Mouse (Mus musculus) left cerebral cortex, adult 9 months (tissue): Measurements from ENCODE around the gene Shc1.
A peak's percentile ranks its signal among the peaks of the same experiment; 100 is the strongest.

ENCODE experiments used
- DNase-seq, 2 experiments: peaks; one replicate each; pipeline ENCODE4 v3.0.0; 2022; ENCODE audit warnings: low spot score in 2 of 2

Gene Shc1

GRCm38 (mm10) chr3:89418170-89418860, at the start of gene Shc1, which contains the start of gene Cks1b:
TSS of gene Shc1 (plus strand) at chr3:89418443.
TSS of gene Cks1b (minus strand) at chr3:89418383.
- DNase-seq: peak; percentile 97

GRCm38 (mm10) chr3:89373581-89374231, 44.5 kb upstream of the Shc1 start:
- no peak for DNase-seq

GRCm38 (mm10) chr3:89377831-89378230, 40.4 kb upstream of the Shc1 start:
- DNase-seq: no peak

GRCm38 (mm10) chr3:89378394-89379067, 39.7 kb upstream of the Shc1 start:
- DNase-seq: peak in 1 of 2 experiments; percentile 67

GRCm38 (mm10) chr3:89379388-89380131, 38.7 kb upstream of the Shc1 start:
- DNase-seq: no peak

- no peak for DNase-seq
Observed at GRCm38 (mm10) chr3:89380291-89380690, 38.0 kb upstream of the Shc1 start.

- no peak for DNase-seq
Observed at GRCm38 (mm10) chr3:89380711-89381110, 37.5 kb upstream of the Shc1 start.

- DNase-seq: no peak
Observed at GRCm38 (mm10) chr3:89381233-89381632, 37.0 kb upstream of the Shc1 start.

GRCm38 (mm10) chr3:89382033-89382882, 36.0 kb upstream of the Shc1 start:
- DNase-seq: no peak

- DNase-seq: no peak
Observed at GRCm38 (mm10) chr3:89382950-89383349, 35.3 kb upstream of the Shc1 start.

- DNase-seq: no peak
Observed at GRCm38 (mm10) chr3:89383651-89384255, 34.5 kb upstream of the Shc1 start.

GRCm38 (mm10) chr3:89384331-89385076, 33.7 kb upstream of the Shc1 start:
- DNase-seq: no peak

GRCm38 (mm10) chr3:89385451-89385850, 32.8 kb upstream of the Shc1 start:
- no peak for DNase-seq

GRCm38 (mm10) chr3:89386438-89387420, 31.5 kb upstream of the Shc1 start:
- DNase-seq: no peak

- DNase-seq: no peak
Observed at GRCm38 (mm10) chr3:89387632-89388031, 30.6 kb upstream of the Shc1 start.

- DNase-seq: peak in 1 of 2 experiments; percentile 43
Observed at GRCm38 (mm10) chr3:89388134-89388881, 29.9 kb upstream of the Shc1 start.

- DNase-seq: peak in 1 of 2 experiments; percentile 32
Observed at GRCm38 (mm10) chr3:89388901-89389740, 29.1 kb upstream of the Shc1 start.
